Mouse (Mus musculus) forebrain, embryonic 16.5 days (tissue): ENCODE measurements around the gene Cdh6. TPM values are rescaled to one million over a fixed set of nuclear protein-coding genes. Genes with fewer than 3 reads are reported as not detected.

Experiments used
- ATAC-seq: fragments of 200-750 bp; cut with Nextera tagmentation; 2 replicates; pipeline ENCODE4 v1.8.0; 2017; ENCODE audit warnings: mild to moderate bottlenecking, moderate library complexity
- H3K27ac ChIP-seq: fragments of 300-500 bp; sonication (generic); 2 replicates; pipeline ENCODE4 v1.5.1; 2014; ENCODE audit warnings: low read length, control low read depth
- H3K27me3 ChIP-seq: fragments of 300-500 bp; sonication (generic); replicated peaks from 2 replicates; pipeline ENCODE4 v1.6.1; 2014; ENCODE audit warnings: low read length; ENCODE audit not compliant: control insufficient read depth, insufficient read depth
- H3K36me3 ChIP-seq: fragments of 300-500 bp; sonication (generic); 2 replicates; pipeline ENCODE4 v1.6.1; 2014; ENCODE audit not compliant: control insufficient read depth, insufficient read depth
- H3K4me1 ChIP-seq: fragments of 300-500 bp; sonication (generic); replicated peaks from 2 replicates; pipeline ENCODE4 v1.6.1; 2014; ENCODE audit warnings: low read length; ENCODE audit not compliant: control insufficient read depth, insufficient read depth
- H3K4me2 ChIP-seq: fragments of 300-500 bp; sonication (generic); 2 replicates; pipeline ENCODE4 v1.6.1; 2014; ENCODE audit warnings: mild to moderate bottlenecking, low read length, control low read depth
- H3K4me3 ChIP-seq: fragments of 300-500 bp; sonication (generic); replicated peaks from 2 replicates; pipeline ENCODE4 v1.5.1; 2014; ENCODE audit warnings: mild to moderate bottlenecking, low read length, control low read depth
- H3K9ac ChIP-seq: fragments of 300-500 bp; sonication (generic); replicated peaks from 2 replicates; pipeline ENCODE4 v1.6.1; 2014; ENCODE audit warnings: low read depth, low read length, control low read depth
- H3K9me3 ChIP-seq: fragments of 300-500 bp; sonication (generic); 2 replicates; pipeline ENCODE4 v1.6.1; 2016; ENCODE audit warnings: low read length; ENCODE audit not compliant: control insufficient read depth
- WGBS: fragments of 180-500 bp; shearing (Covaris S2); extraction: QIAGEN DNeasy Blood & Tissue Kit; methylation state at CpG from one replicate; pipeline ENCODE4 v1.1.7; 2014; 5-methylcytosine and 5-hydroxymethylcytosine counted together
- polyA plus RNA-seq: library from polyadenylated mRNA; unstranded; fragments of >200 nt; fragmentation: Nextera tagmentation; extraction: Ambion mirVana; gene quantifications from 2 replicates; pipeline ENCODE4 v1.2.1, GENCODE M21; 2015

Cdh6 gene
- polyA plus RNA-seq, 1 experiment from 2014 or later: 11.5 TPM

- no peaks in the 10 kb centered on the region for H3K36me3 ChIP-seq
- no peak for ATAC-seq
- H3K4me2 ChIP-seq: no peak overlapping the region
- no peaks in the 10 kb centered on the region for H3K9me3 ChIP-seq
- no peak overlapping the region for H3K27ac ChIP-seq
- H3K27me3 ChIP-seq: no peaks in the 10 kb centered on the region
- 96% methylated on average over 3 of the region's 3 CpGs for WGBS
- H3K4me3 ChIP-seq: no peak overlapping the region
- H3K9ac ChIP-seq: no peak overlapping the region
- peaks cover 4% of the 10 kb centered on the region; the same call in 1 of the 2 replicates for H3K4me1 ChIP-seq
Observed at GRCm38 (mm10) chr15:13132493-13132892, 41.0 kb downstream of the Cdh6 start.

- no peaks in the 10 kb centered on the region for H3K27me3 ChIP-seq
- peaks cover 2% of the 10 kb centered on the region; the same call in 1 of the 2 replicates for H3K4me1 ChIP-seq
- no peak overlapping the region for H3K9ac ChIP-seq
- H3K4me3 ChIP-seq: no peak overlapping the region
- 33% methylated on average over 5 of the region's 5 CpGs for WGBS
- H3K27ac ChIP-seq: no peak overlapping the region
- 0 out of 2 replicates have a peak, but pooled peaks have one; percentile 21 for ATAC-seq
- no peak overlapping the region for H3K4me2 ChIP-seq
- no peaks in the 10 kb centered on the region for H3K9me3 ChIP-seq
- H3K36me3 ChIP-seq: no peaks in the 10 kb centered on the region
Observed at GRCm38 (mm10) chr15:13130246-13130645, 43.2 kb downstream of the Cdh6 start.

- H3K36me3 ChIP-seq: no peaks in the 10 kb centered on the region
- WGBS: 32% methylated on average over 6 of the region's 6 CpGs
- H3K4me2 ChIP-seq: no peak overlapping the region
- H3K9me3 ChIP-seq: no peaks in the 10 kb centered on the region
- ATAC-seq: peak; percentile 71
- no peaks in the 10 kb centered on the region for H3K27me3 ChIP-seq
- H3K27ac ChIP-seq: no peak overlapping the region
- H3K4me3 ChIP-seq: no peak overlapping the region
- H3K4me1 ChIP-seq: peaks cover 4% of the 10 kb centered on the region
- H3K9ac ChIP-seq: no peak overlapping the region
Observed at GRCm38 (mm10) chr15:13100341-13100740, 73.1 kb downstream of the Cdh6 start.

- no peaks in the 10 kb centered on the region for H3K9me3 ChIP-seq
- no peak overlapping the region for H3K27ac ChIP-seq
- no peak overlapping the region for H3K9ac ChIP-seq
- H3K4me3 ChIP-seq: no peak overlapping the region
- peak; percentile 54; the same call in 1 of the 2 replicates for ATAC-seq
- no peak overlapping the region for H3K4me2 ChIP-seq
- H3K4me1 ChIP-seq: peaks cover 18% of the 10 kb centered on the region
- WGBS: 55% methylated on average over 6 of the region's 6 CpGs
- no peaks in the 10 kb centered on the region for H3K36me3 ChIP-seq
- no peaks in the 10 kb centered on the region for H3K27me3 ChIP-seq
Observed at GRCm38 (mm10) chr15:13097861-13098260, 75.6 kb downstream of the Cdh6 start.

GRCm38 (mm10) chr15:13095406-13095805 lies 78.1 kb downstream of the Cdh6 start:
- Histone ChIP-seq H3K4me3 (no peak overlapping the region), H3K9me3 (no peaks in the 10 kb centered on the region), H3K27ac (no peak overlapping the region), H3K9ac (no peak overlapping the region), H3K27me3 (no peaks in the 10 kb centered on the region), H3K4me2 (no peak overlapping the region), H3K36me3 (no peaks in the 10 kb centered on the region), H3K4me1 (peaks cover 18% of the 10 kb centered on the region)
- WGBS: 54% methylated on average over 9 of the region's 9 CpGs
- no peak for ATAC-seq

- H3K9ac ChIP-seq: no peak overlapping the region
- WGBS: 48% methylated on average over 7 of the region's 7 CpGs
- H3K4me3 ChIP-seq: no peak overlapping the region
- no peaks in the 10 kb centered on the region for H3K36me3 ChIP-seq
- no peaks in the 10 kb centered on the region for H3K27me3 ChIP-seq
- no peaks in the 10 kb centered on the region for H3K9me3 ChIP-seq
- ATAC-seq: no peak
- no peak overlapping the region for H3K4me2 ChIP-seq
- no peak overlapping the region for H3K27ac ChIP-seq
- H3K4me1 ChIP-seq: peaks cover 18% of the 10 kb centered on the region
Observed at GRCm38 (mm10) chr15:13094881-13095256, 78.6 kb downstream of the Cdh6 start.

GRCm38 (mm10) chr15:13093954-13094880 lies 79.3 kb downstream of the Cdh6 start:
- 50% methylated on average over 19 of the region's 19 CpGs for WGBS
- H3K27ac ChIP-seq: no peak overlapping the region

GRCm38 (mm10) chr15:13092064-13092463 lies 81.4 kb downstream of the Cdh6 start:
- no peak overlapping the region for H3K9ac ChIP-seq
- no peak overlapping the region for H3K4me3 ChIP-seq
- no peak overlapping the region for H3K27ac ChIP-seq
- H3K4me1 ChIP-seq: peaks cover 18% of the 10 kb centered on the region
- ATAC-seq: no peak
- H3K36me3 ChIP-seq: no peaks in the 10 kb centered on the region
- 62% methylated on average over 13 of the region's 13 CpGs for WGBS
- H3K4me2 ChIP-seq: no peak overlapping the region
- H3K27me3 ChIP-seq: no peaks in the 10 kb centered on the region
- H3K9me3 ChIP-seq: no peaks in the 10 kb centered on the region

More at GRCm38 (mm10) chr15:13093954-13094880, 79.3 kb downstream of the Cdh6 start:
- ATAC-seq: peak; percentile 60
- Histone ChIP-seq H3K4me1 (peaks cover 18% of the 10 kb centered on the region), H3K4me2 (0 out of 2 replicates have a peak overlapping the region, but pooled peaks have one; percentile 10), H3K4me3 (no peak overlapping the region), H3K27me3 (no peaks in the 10 kb centered on the region), H3K9me3 (no peaks in the 10 kb centered on the region), H3K9ac (no peak overlapping the region), H3K36me3 (no peaks in the 10 kb centered on the region)

- H3K9me3 ChIP-seq: no peaks in the 10 kb centered on the region
- no peaks in the 10 kb centered on the region for H3K4me1 ChIP-seq
- peak; percentile 75 for ATAC-seq
- H3K36me3 ChIP-seq: no peaks in the 10 kb centered on the region
- H3K4me2 ChIP-seq: no peak overlapping the region
- no peak overlapping the region for H3K27ac ChIP-seq
- 38% methylated on average over 7 of the region's 7 CpGs for WGBS
- no peak overlapping the region for H3K4me3 ChIP-seq
- no peaks in the 10 kb centered on the region for H3K27me3 ChIP-seq
- H3K9ac ChIP-seq: no peak overlapping the region
Observed at GRCm38 (mm10) chr15:13088504-13089058, 84.9 kb downstream of the Cdh6 start.
